Mouse (Mus musculus) urinary bladder, postnatal 4 days (tissue): Measurements from ENCODE around the gene Msn.
"Not testable (repeated sequence)": the region's sequence is repeated elsewhere in the genome, so short reads cannot be mapped to it uniquely, and the experiment has no call there.

Source experiments
- DNase-seq, 2 experiments: peaks; one replicate each; pipeline ENCODE4 v3.0.0; 2021 to 2022; ENCODE audit warnings: low spot score in 2 of 2

Msn gene

GRCm38 (mm10) chrX:96144960-96145488 lies 49.2 kb downstream of the Msn start:
- no peak for DNase-seq

GRCm38 (mm10) chrX:96148217-96148616 lies 52.4 kb downstream of the Msn start:
- DNase-seq: no peak

- DNase-seq: no peak
Measured at GRCm38 (mm10) chrX:96153362-96153761, 57.5 kb downstream of the Msn start.

GRCm38 (mm10) chrX:96157936-96158335 lies 62.1 kb downstream of the Msn start:
- no peak for DNase-seq

GRCm38 (mm10) chrX:96162571-96162970 lies 66.7 kb downstream of the Msn start:
- DNase-seq: no peak

- no peak for DNase-seq
Measured at GRCm38 (mm10) chrX:96171645-96172388, 76.0 kb downstream of the Msn start.

- no peak for DNase-seq
Measured at GRCm38 (mm10) chrX:96178437-96178836, 82.6 kb downstream of the Msn start.

- DNase-seq: no peak
Measured at GRCm38 (mm10) chrX:96184100-96184732, 88.4 kb downstream of the Msn start.

- not testable (repeated sequence) for DNase-seq
Measured at GRCm38 (mm10) chrX:96205143-96205542, 109.3 kb downstream of the Msn start.

GRCm38 (mm10) chrX:96206872-96207271 lies 111.0 kb downstream of the Msn start:
- DNase-seq: no peak

- no peak for DNase-seq
Measured at GRCm38 (mm10) chrX:96218088-96218487, 122.2 kb downstream of the Msn start.
